Comparison of ENCODE assay signal across 22 mouse cellular contexts in the genomic region with DNA sequence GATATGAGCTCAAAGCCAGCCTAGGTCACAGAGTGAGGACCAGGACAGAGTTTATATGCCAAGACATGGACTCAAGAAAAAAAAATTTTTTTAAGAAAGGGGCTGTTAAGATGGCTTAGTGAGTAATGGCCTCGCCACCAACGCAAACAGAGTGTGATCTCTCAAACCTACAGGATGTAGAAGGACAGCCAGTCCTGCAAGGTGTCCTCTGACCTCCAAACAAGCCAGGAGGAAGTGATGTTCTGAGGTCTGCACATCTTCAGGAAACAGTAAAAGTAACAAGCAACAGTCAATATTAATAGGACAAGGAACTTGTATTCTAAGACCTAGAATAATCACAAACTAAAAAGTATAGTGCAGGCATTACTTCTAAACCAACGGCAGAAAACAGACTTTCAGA. TPM values are rescaled to one million over a fixed set of nuclear protein-coding genes. Genes with fewer than 3 reads are reported as not detected.
DNase-seq lines count a peak whose midpoint lies in the region; ATAC-seq and TF ChIP-seq lines count a peak whose summit lies in the region.
"Had no signal": no experiment of that assay in that cellular context is flagged by ENCODE, and none has a peak within 500 bp of the region (broad histone marks: within the 10 kb centered on the region; RNA-seq: fewer than 3 reads in every experiment).

No protein-coding gene starts in this region.

- peaks cover 100% of the 10 kb centered on the region for H3K79me2 ChIP-seq in macrophage (ENCODE audit: inconsistent target)

- H3K4me2 ChIP-seq in intestine, postnatal 0 days (replicated peaks; ENCODE audit: low read depth) = no peak overlapping the region
- no peak overlapping the region for H3K4me2 ChIP-seq in intestine, embryonic 16.5 days (ENCODE audit: low read depth, low read length)
- H3K4me2 ChIP-seq in liver, embryonic 13.5 days = no peak overlapping the region
- H3K4me2 ChIP-seq in liver, embryonic 12.5 days = no peak overlapping the region
- no peak overlapping the region for H3K4me2 ChIP-seq in forebrain, embryonic 15.5 days (replicated peaks)
- H3K4me2 ChIP-seq: forebrain, embryonic 13.5 days; hindbrain, embryonic 12.5 days; limb, embryonic 15.5 days; neural tube, embryonic 13.5 days; stomach, embryonic 15.5 days had no signal

- H3K27ac ChIP-seq in intestine, postnatal 0 days (ENCODE audit: low read depth, low read length) = peak overlapping the region; percentile 35; the same call in 1 of the 2 replicates
- no peak overlapping the region for H3K27ac ChIP-seq in intestine, embryonic 16.5 days (ENCODE audit: low read length)
- H3K27ac ChIP-seq in liver, embryonic 13.5 days = peak overlapping the region; percentile 34; the same call in 1 of the 2 replicates
- no peak overlapping the region for H3K27ac ChIP-seq in liver, embryonic 12.5 days
- H3K27ac ChIP-seq in macrophage = peak overlapping the region; percentile 33
- no peak overlapping the region for H3K27ac ChIP-seq in forebrain, embryonic 15.5 days (replicated peaks)
- H3K27ac ChIP-seq: forebrain, embryonic 13.5 days; heart, adult 2 months; hindbrain, embryonic 12.5 days; limb, embryonic 15.5 days; neural tube, embryonic 13.5 days; stomach, embryonic 15.5 days had no signal

- H3K4me3 ChIP-seq in intestine, postnatal 0 days (ENCODE audit: low read depth, low read length) = no peak overlapping the region
- no peak overlapping the region for H3K4me3 ChIP-seq in intestine, embryonic 16.5 days (ENCODE audit: low read length)
- H3K4me3 ChIP-seq in liver, embryonic 13.5 days (replicated peaks) = no peak overlapping the region
- H3K4me3 ChIP-seq in liver, embryonic 12.5 days = no peak overlapping the region
- H3K4me3 ChIP-seq in macrophage (ENCODE audit: inconsistent target) = no peak overlapping the region
- no peak overlapping the region for H3K4me3 ChIP-seq in forebrain, embryonic 15.5 days
- H3K4me3 ChIP-seq: forebrain, embryonic 13.5 days; heart, adult 2 months; hindbrain, embryonic 12.5 days; limb, embryonic 15.5 days; neural tube, embryonic 13.5 days; stomach, embryonic 15.5 days had no signal

- 80% methylated on average over 3 of the region's 3 CpGs for WGBS in intestine, postnatal 0 days
- WGBS in intestine, embryonic 16.5 days = 81% methylated on average over 3 of the region's 3 CpGs
- 78% methylated on average over 3 of the region's 3 CpGs for WGBS in liver, embryonic 13.5 days (ENCODE audit: insufficient replicate concordance)
- WGBS in liver, embryonic 12.5 days (ENCODE audit: insufficient replicate concordance) = 66% methylated on average over 3 of the region's 3 CpGs
- WGBS in macrophage (ENCODE audit: missing documents) = 72% methylated on average over 3 of the region's 3 CpGs
- 90% methylated on average over 3 of the region's 3 CpGs for WGBS in forebrain, embryonic 15.5 days

- H3K9ac ChIP-seq in intestine, postnatal 0 days (ENCODE audit: low read depth, low read length) = no peak overlapping the region
- no peak overlapping the region for H3K9ac ChIP-seq in intestine, embryonic 16.5 days (ENCODE audit: low read depth, low read length)
- H3K9ac ChIP-seq in liver, embryonic 13.5 days = no peak overlapping the region
- H3K9ac ChIP-seq in liver, embryonic 12.5 days = no peak overlapping the region
- no peak overlapping the region for H3K9ac ChIP-seq in forebrain, embryonic 15.5 days (replicated peaks)
- H3K9ac ChIP-seq: forebrain, embryonic 13.5 days; hindbrain, embryonic 12.5 days; limb, embryonic 15.5 days; neural tube, embryonic 13.5 days; stomach, embryonic 15.5 days had no signal

- H3K4me1 ChIP-seq in intestine, postnatal 0 days (replicated peaks; ENCODE audit: control insufficient read depth, insufficient read depth, low read length) = no peaks in the 10 kb centered on the region
- no peaks in the 10 kb centered on the region for H3K4me1 ChIP-seq in intestine, embryonic 16.5 days (ENCODE audit: control insufficient read depth, insufficient read depth, low read length)
- peaks cover 7% of the 10 kb centered on the region for H3K4me1 ChIP-seq in liver, embryonic 13.5 days (replicated peaks)
- peaks cover 8% of the 10 kb centered on the region for H3K4me1 ChIP-seq in liver, embryonic 12.5 days
- no peaks in the 10 kb centered on the region for H3K4me1 ChIP-seq in forebrain, embryonic 15.5 days
- H3K4me1 ChIP-seq: forebrain, embryonic 13.5 days; hindbrain, embryonic 12.5 days; limb, embryonic 15.5 days; neural tube, embryonic 13.5 days; stomach, embryonic 15.5 days had no signal

- no peaks in the 10 kb centered on the region for H3K9me3 ChIP-seq in intestine, postnatal 0 days (ENCODE audit: control insufficient read depth)
- no peaks in the 10 kb centered on the region for H3K9me3 ChIP-seq in intestine, embryonic 16.5 days (ENCODE audit: control insufficient read depth, low read length)
- no peaks in the 10 kb centered on the region for H3K9me3 ChIP-seq in liver, embryonic 13.5 days (replicated peaks)
- H3K9me3 ChIP-seq in liver, embryonic 12.5 days (replicated peaks) = no peaks in the 10 kb centered on the region; the same call in 1 of the 2 replicates
- 0 out of 2 replicates have a peak, but pooled peaks cover 5% of the 10 kb centered on the region for H3K9me3 ChIP-seq in forebrain, embryonic 15.5 days
- H3K9me3 ChIP-seq: G1E; limb, embryonic 15.5 days; stomach, embryonic 15.5 days had no signal

- ATAC-seq in intestine, postnatal 0 days = no peak
- no peak for ATAC-seq in intestine, embryonic 16.5 days
- no peak for ATAC-seq in liver, embryonic 13.5 days (ENCODE audit: low read depth)
- no peak for ATAC-seq in liver, embryonic 12.5 days
- ATAC-seq in CD4-positive, CD25-positive, alpha-beta regulatory T cell, adult 4 months = peak; percentile 36
- ATAC-seq in forebrain, embryonic 15.5 days (replicated peaks) = no peak
- ATAC-seq: forebrain, embryonic 13.5 days had no signal

- no peak for DNase-seq in liver, embryonic 13.5 days
- no peak for DNase-seq in layer of hippocampus, adult 8-10 months (ENCODE audit: low spot score in 2 of 2)
- DNase-seq: adrenal gland, adult 2 months; cerebellum, adult 9-10 months; gastrocnemius, postnatal 10 days; heart, adult 2 months; left cerebral cortex, postnatal 4 days; midbrain, embryonic 14.5 days; thymus, postnatal 25 days had no signal

- peaks cover 46% of the 10 kb centered on the region for H3K36me3 ChIP-seq in intestine, postnatal 0 days (ENCODE audit: control insufficient read depth, insufficient read depth)
- H3K36me3 ChIP-seq in intestine, embryonic 16.5 days (ENCODE audit: control insufficient read depth, insufficient read depth, low read length) = peaks cover 21% of the 10 kb centered on the region; the same call in 1 of the 2 replicates
- peaks cover 59% of the 10 kb centered on the region for H3K36me3 ChIP-seq in liver, embryonic 13.5 days
- H3K36me3 ChIP-seq in liver, embryonic 12.5 days = peaks cover 70% of the 10 kb centered on the region
- H3K36me3 ChIP-seq in macrophage (ENCODE audit: inconsistent target) = peaks cover 38% of the 10 kb centered on the region
- peaks cover 27% of the 10 kb centered on the region for H3K36me3 ChIP-seq in forebrain, embryonic 15.5 days

- H3K27me3 ChIP-seq in intestine, postnatal 0 days (replicated peaks; ENCODE audit: control insufficient read depth, insufficient read depth, low read length) = no peaks in the 10 kb centered on the region
- no peaks in the 10 kb centered on the region for H3K27me3 ChIP-seq in intestine, embryonic 16.5 days (replicated peaks; ENCODE audit: control insufficient read depth, insufficient read depth, low read length)
- no peaks in the 10 kb centered on the region for H3K27me3 ChIP-seq in liver, embryonic 13.5 days
- H3K27me3 ChIP-seq in liver, embryonic 12.5 days (replicated peaks) = no peaks in the 10 kb centered on the region
- H3K27me3 ChIP-seq in forebrain, embryonic 15.5 days = no peaks in the 10 kb centered on the region
- H3K27me3 ChIP-seq: CH12.LX; forebrain, embryonic 13.5 days; hindbrain, embryonic 12.5 days; limb, embryonic 15.5 days; neural tube, embryonic 13.5 days; stomach, embryonic 15.5 days had no signal

- no peak for TF ChIP-seq CTCF in intestine, postnatal 0 days (IDR thresholded peaks at IDR 0.05; ENCODE audit: low read depth)

RNA-seq across cellular contexts. Expression of gene Fcho2, which starts 12.3 kb away (rescaled TPM):
- 24.7 and 30.3 TPM in 2 replicates for polyA plus RNA-seq in intestine, postnatal 0 days (2015; fragmentation: Nextera tagmentation; extraction: Ambion mirVana)
- polyA plus RNA-seq in intestine, embryonic 16.5 days (2015; fragmentation: Nextera tagmentation; extraction: Ambion mirVana) = 31.2 and 31.9 TPM in 2 replicates
- 20.6 and 28.5 TPM in 2 replicates for polyA plus RNA-seq in liver, embryonic 13.5 days (2015; fragmentation: Nextera tagmentation; extraction: Ambion mirVana)
- polyA plus RNA-seq in liver, embryonic 12.5 days (2016; fragmentation: Nextera tagmentation; extraction: Ambion mirVana) = 27.4 and 29.4 TPM in 2 replicates
- polyA plus RNA-seq in CD4-positive, CD25-positive, alpha-beta regulatory T cell, adult 4 months (2017; shearing (Covaris generic)) = 10 to 100 TPM; 40.5 to 46.8 TPM
- 100 to 1,000 TPM; 133 to 774 (median 552) TPM for total RNA-seq in macrophage (2018; cell fraction: chromatin; rRNA removed)
- total RNA-seq in macrophage (2018; cell fraction: cytosol; rRNA removed) = 100 to 1,000 TPM in 5 of 26 experiments, 10 to 100 TPM in 21; 34.5 to 126 (median 79.4) TPM
- 100 to 1,000 TPM in 21 of 26 experiments, 10 to 100 TPM in 5; 87.6 to 549 (median 241) TPM for total RNA-seq in macrophage (2018; cell fraction: nucleus; rRNA removed)
- polyA plus RNA-seq in macrophage (2018) = 41.5 to 104 TPM (median 81.1 TPM) in 3 replicates
- 29.2 and 30.6 TPM in 2 replicates for polyA plus RNA-seq in forebrain, embryonic 15.5 days (2015; fragmentation: Nextera tagmentation; extraction: Ambion mirVana)
- total RNA-seq in layer of hippocampus, adult 8-10 months (2022) = 10 to 100 TPM; 39.9 to 52.4 (median 43.7) TPM

Comparison
In these comparisons a context has a peak if more than half of its experiments do, and no peak if none do; other contexts are left out.
1. H3K27ac ChIP-seq: peak in intestine, postnatal 0 days (single experiment), liver, embryonic 13.5 days (single experiment) and macrophage (single experiment); none in intestine, embryonic 16.5 days (single experiment), liver, embryonic 12.5 days (single experiment) and forebrain, embryonic 15.5 days (single experiment).